In the genomic region with DNA sequence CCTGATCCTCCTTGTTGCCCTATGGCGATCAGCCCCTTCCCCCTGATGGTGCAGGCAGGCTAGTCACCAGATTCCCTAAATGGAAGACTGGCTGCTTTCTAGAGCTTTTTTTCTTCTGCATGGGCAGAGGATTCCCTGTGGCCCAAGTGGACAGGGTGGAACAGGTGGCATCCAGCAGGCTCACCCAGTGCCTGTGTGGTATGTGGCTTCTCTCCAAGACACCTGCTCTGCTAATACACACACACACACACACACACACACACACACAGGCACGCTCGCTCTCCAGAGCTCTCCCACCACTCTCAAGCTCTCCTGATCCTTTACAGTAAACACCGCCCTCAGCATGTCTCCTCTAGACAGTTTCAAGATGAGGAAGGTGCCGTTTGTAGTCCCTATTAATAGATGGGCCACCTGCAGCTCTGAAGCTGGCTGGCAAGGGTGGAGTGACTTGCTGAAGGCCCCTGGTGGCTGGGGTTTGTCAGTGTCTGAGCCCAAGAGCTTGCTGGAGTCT, we compare ENCODE assay signal across 9 mouse cellular contexts.
DNase-seq lines count a peak whose midpoint lies in the region; ATAC-seq and TF ChIP-seq lines count a peak whose summit lies in the region.
"Had no signal": no experiment of that assay in that cellular context is flagged by ENCODE, and none has a peak within 500 bp of the region (broad histone marks: within the 10 kb centered on the region; RNA-seq: fewer than 3 reads in every experiment).

No protein-coding gene starts in this region.

- H3K27me3 ChIP-seq in hindbrain, postnatal 0 days (ENCODE audit: insufficient read depth, low read length) = 0 out of 2 replicates have a peak, but pooled peaks cover 4% of the 10 kb centered on the region
- H3K27me3 ChIP-seq in hindbrain, embryonic 11.5 days (ENCODE audit: control insufficient read depth, insufficient read depth, low read length) = no peaks in the 10 kb centered on the region
- peaks cover 31% of the 10 kb centered on the region for H3K27me3 ChIP-seq in limb, embryonic 13.5 days
- H3K27me3 ChIP-seq in midbrain, embryonic 15.5 days (replicated peaks) = 0 out of 2 replicates have a peak, but pooled peaks cover 8% of the 10 kb centered on the region

- H3K4me1 ChIP-seq in hindbrain, postnatal 0 days (ENCODE audit: insufficient read depth, low read length) = no peaks in the 10 kb centered on the region; the same call in 1 of the 2 replicates
- H3K4me1 ChIP-seq in hindbrain, embryonic 11.5 days (replicated peaks; ENCODE audit: control insufficient read depth, insufficient read depth, low read length) = peaks cover 6% of the 10 kb centered on the region
- peaks cover 31% of the 10 kb centered on the region for H3K4me1 ChIP-seq in limb, embryonic 13.5 days
- peaks cover 8% of the 10 kb centered on the region for H3K4me1 ChIP-seq in midbrain, embryonic 15.5 days

- H3K4me2 ChIP-seq in hindbrain, postnatal 0 days (ENCODE audit: low read depth, low read length) = no peak overlapping the region
- no peak overlapping the region for H3K4me2 ChIP-seq in hindbrain, embryonic 11.5 days (replicated peaks; ENCODE audit: low read depth, low read length)
- no peak overlapping the region for H3K4me2 ChIP-seq in limb, embryonic 13.5 days (replicated peaks)
- H3K4me2 ChIP-seq in midbrain, embryonic 15.5 days = no peak overlapping the region
- H3K4me2 ChIP-seq: midbrain, embryonic 12.5 days had no signal

- 0 out of 2 replicates have a peak, but pooled peaks have one; percentile 35 for ATAC-seq in hindbrain, postnatal 0 days
- ATAC-seq in hindbrain, embryonic 11.5 days (ENCODE audit: low FRiP score) = no peak
- ATAC-seq in limb, embryonic 13.5 days (ENCODE audit: low FRiP score, low read depth) = peak; percentile 74
- ATAC-seq in midbrain, embryonic 15.5 days (replicated peaks) = no peak

- H3K36me3 ChIP-seq in hindbrain, postnatal 0 days (ENCODE audit: insufficient read depth, low read length) = no peaks in the 10 kb centered on the region
- no peaks in the 10 kb centered on the region for H3K36me3 ChIP-seq in hindbrain, embryonic 11.5 days (ENCODE audit: control insufficient read depth, insufficient read depth, low read length)
- no peaks in the 10 kb centered on the region for H3K36me3 ChIP-seq in limb, embryonic 13.5 days
- no peaks in the 10 kb centered on the region for H3K36me3 ChIP-seq in midbrain, embryonic 15.5 days (replicated peaks)
- H3K36me3 ChIP-seq: midbrain, embryonic 12.5 days had no signal

- TF ChIP-seq CTCF in hindbrain, postnatal 0 days (IDR thresholded peaks at IDR 0.05; ENCODE audit: low read depth) = peak; percentile 30; the same call in 1 of the 2 replicates

- no peaks in the 10 kb centered on the region for H3K9me3 ChIP-seq in hindbrain, postnatal 0 days (ENCODE audit: low read length)
- no peaks in the 10 kb centered on the region for H3K9me3 ChIP-seq in hindbrain, embryonic 11.5 days (ENCODE audit: control insufficient read depth, low read length)
- H3K9me3 ChIP-seq in limb, embryonic 13.5 days = no peaks in the 10 kb centered on the region
- H3K9me3 ChIP-seq in midbrain, embryonic 15.5 days = no peaks in the 10 kb centered on the region
- H3K9me3 ChIP-seq: midbrain, embryonic 12.5 days had no signal

- no peak overlapping the region for H3K9ac ChIP-seq in hindbrain, postnatal 0 days (replicated peaks; ENCODE audit: low read length)
- no peak overlapping the region for H3K9ac ChIP-seq in hindbrain, embryonic 11.5 days (ENCODE audit: low read depth, low read length)
- no peak overlapping the region for H3K9ac ChIP-seq in limb, embryonic 13.5 days
- H3K9ac ChIP-seq in midbrain, embryonic 15.5 days = no peak overlapping the region
- H3K9ac ChIP-seq: midbrain, embryonic 12.5 days had no signal

- H3K4me3 ChIP-seq in hindbrain, postnatal 0 days (ENCODE audit: low read length) = no peak overlapping the region
- H3K4me3 ChIP-seq in hindbrain, embryonic 11.5 days (ENCODE audit: low read depth, low read length) = no peak overlapping the region
- no peak overlapping the region for H3K4me3 ChIP-seq in limb, embryonic 13.5 days
- H3K4me3 ChIP-seq in midbrain, embryonic 15.5 days = no peak overlapping the region
- H3K4me3 ChIP-seq: midbrain, embryonic 12.5 days had no signal

- no peak overlapping the region for H3K27ac ChIP-seq in hindbrain, postnatal 0 days
- H3K27ac ChIP-seq in hindbrain, embryonic 11.5 days (ENCODE audit: low read depth, low read length) = no peak overlapping the region
- no peak overlapping the region for H3K27ac ChIP-seq in limb, embryonic 13.5 days
- no peak overlapping the region for H3K27ac ChIP-seq in midbrain, embryonic 15.5 days
- H3K27ac ChIP-seq: midbrain, embryonic 12.5 days had no signal

- DNase-seq in hindbrain, postnatal 0 days (ENCODE audit: low spot score) = no peak
- DNase-seq in hindbrain, embryonic 11.5 days (ENCODE audit: low spot score) = no peak
- peak; percentile 59 to 72 for DNase-seq in cerebellum, postnatal 25 days
- DNase-seq in retina, postnatal 7 days (ENCODE audit: low read depth, low spot score) = peak; percentile 19
- DNase-seq in layer of hippocampus, adult 9-10 months (ENCODE audit: low spot score) = no peak
- DNase-seq in embryo, embryonic 10 days (ENCODE audit: low spot score) = no peak

- 64% methylated on average over 5 of the region's 5 CpGs for WGBS in hindbrain, postnatal 0 days
- 63% methylated on average over 5 of the region's 5 CpGs for WGBS in hindbrain, embryonic 11.5 days
- WGBS in limb, embryonic 13.5 days = 43% methylated on average over 5 of the region's 5 CpGs
- WGBS in midbrain, embryonic 15.5 days = 58% methylated on average over 5 of the region's 5 CpGs

Comparison
In these comparisons a context has a peak if more than half of its experiments do, and no peak if none do; other contexts are left out.
1. ATAC-seq: peak in hindbrain, postnatal 0 days (single experiment) and limb, embryonic 13.5 days (single experiment); none in hindbrain, embryonic 11.5 days (single experiment) and midbrain, embryonic 15.5 days (single experiment).
2. DNase-seq: peak in cerebellum, postnatal 25 days (2 of 2) and retina, postnatal 7 days (single experiment); none in hindbrain, postnatal 0 days (single experiment), hindbrain, embryonic 11.5 days (single experiment), layer of hippocampus, adult 9-10 months (single experiment) and embryo, embryonic 10 days (single experiment).